Mouse (Mus musculus) macrophage (primary cell): ENCODE measurements around the gene Gm43191. TPM values are rescaled to one million over a fixed set of nuclear protein-coding genes. Genes with fewer than 3 reads are reported as not detected.

Source experiments
- H3K27ac ChIP-seq: fragments of 350-480 bp; formaldehyde crosslinking; 2 replicates; pipeline ENCODE4 v1.9.0; 2021
- H3K36me3 ChIP-seq: fragments of 350-480 bp; formaldehyde crosslinking; 2 replicates; pipeline ENCODE4 v1.9.0; 2021; ENCODE audit errors: inconsistent target
- H3K4me3 ChIP-seq: fragments of 350-480 bp; formaldehyde crosslinking; 2 replicates; pipeline ENCODE4 v1.9.0; 2021; ENCODE audit errors: inconsistent target
- H3K79me2 ChIP-seq: fragments of 350-480 bp; formaldehyde crosslinking; 2 replicates; pipeline ENCODE4 v1.9.0; 2021; ENCODE audit errors: inconsistent target
- WGBS: methylation state at CpG from one replicate; pipeline ENCODE4 v1.1.7; 2026; ENCODE audit warnings: inconsistent platforms; ENCODE audit not compliant: missing documents; 5-methylcytosine and 5-hydroxymethylcytosine counted together
- polyA plus RNA-seq: library from polyadenylated mRNA; stranded (reverse); fragments of 250-400 nt; gene quantifications from 3 replicates; pipeline ENCODE4 v1.2.4, GENCODE M21; 2018; ENCODE audit warnings: inconsistent platforms

Gene Gm43191
- polyA plus RNA-seq, 1 experiment from 2014 or later, result not detected

DNA sequence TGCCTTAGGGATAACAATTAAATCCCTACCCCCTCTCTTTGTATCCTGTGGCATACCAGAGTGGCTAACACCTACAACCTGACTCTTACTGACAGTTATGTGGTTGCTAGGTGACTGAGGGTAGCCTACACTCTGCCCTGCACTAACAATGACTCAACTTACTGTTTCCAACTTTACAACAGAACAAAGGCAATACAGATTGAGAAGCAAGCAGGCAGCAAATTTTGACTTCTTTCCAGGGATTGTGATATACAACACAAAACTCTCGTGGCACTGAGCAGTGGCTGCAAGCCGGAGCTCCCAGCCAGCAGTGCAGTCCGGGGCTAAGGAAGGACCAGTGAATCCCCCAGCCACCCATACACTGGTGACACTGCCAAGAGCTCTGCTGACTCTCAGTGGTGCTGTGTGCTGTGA is 29.0 kb downstream of the Gm43191 start:
- WGBS, result 82% methylated on average over 3 of the region's 3 CpGs
- Histone ChIP-seq H3K27ac (no peak overlapping the region), H3K4me3 (no peak overlapping the region), H3K36me3 (peaks cover 6% of the 10 kb centered on the region; the same call in 1 of the 2 replicates), H3K79me2 (peaks cover 87% of the 10 kb centered on the region)

DNA sequence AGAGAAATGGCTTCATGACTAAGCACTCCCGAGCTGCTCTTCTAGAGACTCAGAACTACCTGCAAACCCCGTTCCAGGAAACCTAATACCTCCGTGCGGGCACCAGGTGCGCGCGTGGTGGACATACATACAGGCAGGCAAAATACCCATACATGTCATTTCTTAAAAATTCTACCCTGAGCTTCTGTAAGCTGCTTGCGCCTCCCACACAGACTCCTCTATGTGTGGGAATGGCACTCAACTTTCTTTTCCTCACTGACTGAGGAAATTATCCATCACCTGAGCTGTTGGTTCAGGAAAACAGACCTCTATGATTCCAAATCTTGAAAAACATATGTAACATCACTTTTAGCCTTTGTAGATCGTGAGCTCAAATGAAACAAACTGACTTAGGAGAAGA is 30.4 kb downstream of the Gm43191 start:
- Histone ChIP-seq H3K27ac (no peak overlapping the region), H3K79me2 (peaks cover 78% of the 10 kb centered on the region), H3K4me3 (no peak overlapping the region), H3K36me3 (peaks cover 18% of the 10 kb centered on the region)
- 94% methylated on average over 9 of the region's 9 CpGs for WGBS

DNA sequence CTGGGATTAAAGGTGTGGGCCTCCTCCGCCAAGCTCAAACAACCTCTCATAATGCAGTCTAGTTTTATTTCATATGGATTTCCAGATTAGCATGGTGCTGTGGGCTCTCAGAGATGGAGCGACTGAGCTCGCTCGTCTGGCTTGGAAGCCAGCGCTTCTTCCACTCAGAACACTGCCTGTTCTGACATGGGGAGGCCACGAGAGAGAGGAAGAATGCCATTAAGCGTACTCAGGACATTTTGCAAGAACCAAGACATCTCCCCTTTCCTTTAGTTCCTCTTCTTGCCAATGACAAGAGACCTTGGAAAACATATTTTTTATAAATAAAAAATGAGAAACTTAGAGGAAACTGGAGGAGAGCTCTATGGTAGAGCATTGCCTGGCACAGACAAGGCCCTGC is 32.3 kb downstream of the Gm43191 start:
- WGBS, result 37% methylated on average over 7 of the region's 7 CpGs
- H3K36me3 ChIP-seq, result peaks cover 34% of the 10 kb centered on the region
- no peak overlapping the region for H3K4me3 ChIP-seq
- peak overlapping the region; percentile 43 for H3K27ac ChIP-seq
- H3K79me2 ChIP-seq, result peaks cover 59% of the 10 kb centered on the region

DNA sequence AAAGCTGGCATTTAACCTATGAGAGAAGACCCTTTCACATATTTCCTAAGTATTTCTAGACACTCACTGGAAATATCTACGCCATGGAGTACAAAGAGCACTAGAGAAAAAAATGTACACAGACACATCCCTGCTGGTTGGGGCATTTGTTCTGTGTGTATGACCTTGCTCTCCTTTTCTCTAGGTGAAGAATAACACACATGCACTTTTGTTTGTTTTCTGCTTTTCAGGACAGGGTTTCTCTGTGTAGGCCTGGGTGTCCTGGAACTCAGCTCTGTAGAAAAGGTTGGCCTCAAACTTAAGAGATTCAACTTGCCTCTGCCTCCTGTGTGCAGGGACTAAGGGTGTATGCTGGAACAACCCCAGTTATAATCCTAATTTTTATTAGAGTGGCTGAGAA is 34.7 kb downstream of the Gm43191 start:
- peaks cover 50% of the 10 kb centered on the region for H3K36me3 ChIP-seq
- H3K27ac ChIP-seq, result no peak overlapping the region
- H3K79me2 ChIP-seq, result peaks cover 34% of the 10 kb centered on the region
- H3K4me3 ChIP-seq, result no peak overlapping the region
- 100% methylated on average over 1 of the region's 1 CpGs for WGBS

DNA sequence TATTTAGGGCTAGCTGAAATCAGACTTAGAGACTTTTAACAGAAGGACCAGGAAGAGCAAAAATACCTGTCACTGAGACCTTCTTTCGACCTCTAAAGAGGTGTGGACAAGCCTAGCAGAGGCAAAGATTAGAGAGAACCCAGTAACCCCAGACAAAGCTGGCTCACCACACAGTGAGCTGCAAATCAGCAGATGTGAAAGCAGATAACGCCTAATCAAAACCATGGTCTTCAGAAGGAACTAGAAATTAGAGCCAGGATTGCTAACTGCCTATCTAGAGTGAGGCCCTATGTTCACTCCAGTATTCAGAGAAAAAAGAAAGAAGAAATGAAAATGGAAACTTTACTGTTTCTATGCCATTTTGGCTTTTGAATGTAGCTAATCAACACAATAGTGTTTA is 38.7 kb downstream of the Gm43191 start:
- 80% methylated on average over 2 of the region's 2 CpGs for WGBS
- H3K36me3 ChIP-seq, result peaks cover 63% of the 10 kb centered on the region
- no peak overlapping the region for H3K4me3 ChIP-seq
- peaks cover 5% of the 10 kb centered on the region; the same call in 1 of the 2 replicates for H3K79me2 ChIP-seq
- no peak overlapping the region for H3K27ac ChIP-seq

DNA sequence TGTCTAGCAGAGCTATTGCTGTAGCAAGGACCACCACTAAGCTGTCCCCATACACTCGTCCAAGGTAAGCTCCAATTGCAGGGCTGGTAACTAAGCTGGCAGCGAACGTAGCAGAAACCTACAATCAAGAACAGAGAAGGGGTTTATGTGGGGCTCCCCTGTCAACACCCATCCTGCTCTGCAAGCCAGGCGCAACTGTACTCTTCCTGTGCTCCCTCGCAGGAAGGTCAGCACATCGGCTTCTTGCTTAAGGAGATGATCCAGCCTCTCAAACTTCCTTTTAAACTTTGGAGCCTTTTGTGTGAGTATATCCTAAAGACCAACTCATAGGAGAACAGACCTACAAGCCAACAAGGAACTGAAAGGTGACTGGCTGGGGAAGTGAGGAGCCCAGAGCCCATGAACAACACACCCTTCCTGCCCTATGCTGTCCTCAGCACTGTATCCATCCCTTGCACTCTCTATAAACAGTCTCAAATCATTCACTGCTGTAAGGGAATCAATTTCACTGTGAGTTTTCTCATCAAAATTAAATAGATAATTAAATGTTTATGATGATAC is 39.2 kb downstream of the Gm43191 start:
- H3K79me2 ChIP-seq, result peaks cover 4% of the 10 kb centered on the region; the same call in 1 of the 2 replicates
- no peak overlapping the region for H3K27ac ChIP-seq
- H3K4me3 ChIP-seq, result no peak overlapping the region
- peaks cover 61% of the 10 kb centered on the region for H3K36me3 ChIP-seq
- 68% methylated on average over 6 of the region's 6 CpGs for WGBS

DNA sequence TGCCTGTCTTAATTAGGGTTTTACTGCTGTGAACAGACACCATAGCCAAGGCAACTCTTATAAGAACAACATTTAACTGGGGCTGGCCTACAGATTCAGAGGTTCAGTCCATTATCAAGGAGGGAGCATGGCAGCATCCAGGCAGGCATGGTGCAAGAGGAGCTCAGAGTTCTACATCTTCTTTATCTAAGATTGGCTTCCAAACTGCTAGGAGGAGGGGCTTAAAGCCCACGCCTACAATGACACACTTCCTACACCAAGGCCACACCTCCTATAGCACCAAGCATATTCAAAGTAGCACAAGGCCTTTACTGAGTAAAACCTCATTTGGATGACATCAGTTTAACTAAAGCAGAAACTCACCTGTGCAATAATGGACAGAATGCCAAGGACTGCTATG is 41.0 kb downstream of the Gm43191 start:
- Histone ChIP-seq H3K36me3 (peaks cover 58% of the 10 kb centered on the region), H3K4me3 (no peak overlapping the region), H3K27ac (no peak overlapping the region), H3K79me2 (no peaks in the 10 kb centered on the region)
- 75% methylated on average over 1 of the region's 1 CpGs for WGBS

DNA sequence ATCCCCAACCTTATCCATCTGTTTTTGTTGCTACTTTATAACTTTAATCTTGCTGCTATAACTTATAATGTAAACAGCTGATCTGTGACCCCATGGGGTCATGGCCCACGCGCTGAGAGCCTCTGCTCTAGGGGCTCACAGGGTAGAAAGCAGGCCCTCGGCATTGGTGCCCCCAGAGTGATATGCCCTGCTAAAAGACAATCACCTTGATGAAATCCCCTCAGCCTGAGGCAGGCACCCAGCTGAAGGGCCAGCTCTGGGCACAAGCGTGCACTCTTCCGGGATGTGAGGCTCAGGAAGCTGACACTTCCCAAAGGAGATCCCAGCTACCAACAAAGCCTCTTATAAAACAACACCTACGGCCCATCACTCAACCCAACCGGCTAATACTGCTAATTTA is 42.5 kb downstream of the Gm43191 start:
- no peaks in the 10 kb centered on the region for H3K79me2 ChIP-seq
- 94% methylated on average over 7 of the region's 7 CpGs for WGBS
- no peak overlapping the region for H3K4me3 ChIP-seq
- H3K27ac ChIP-seq, result no peak overlapping the region; the same call in 1 of the 2 replicates
- H3K36me3 ChIP-seq, result peaks cover 46% of the 10 kb centered on the region

DNA sequence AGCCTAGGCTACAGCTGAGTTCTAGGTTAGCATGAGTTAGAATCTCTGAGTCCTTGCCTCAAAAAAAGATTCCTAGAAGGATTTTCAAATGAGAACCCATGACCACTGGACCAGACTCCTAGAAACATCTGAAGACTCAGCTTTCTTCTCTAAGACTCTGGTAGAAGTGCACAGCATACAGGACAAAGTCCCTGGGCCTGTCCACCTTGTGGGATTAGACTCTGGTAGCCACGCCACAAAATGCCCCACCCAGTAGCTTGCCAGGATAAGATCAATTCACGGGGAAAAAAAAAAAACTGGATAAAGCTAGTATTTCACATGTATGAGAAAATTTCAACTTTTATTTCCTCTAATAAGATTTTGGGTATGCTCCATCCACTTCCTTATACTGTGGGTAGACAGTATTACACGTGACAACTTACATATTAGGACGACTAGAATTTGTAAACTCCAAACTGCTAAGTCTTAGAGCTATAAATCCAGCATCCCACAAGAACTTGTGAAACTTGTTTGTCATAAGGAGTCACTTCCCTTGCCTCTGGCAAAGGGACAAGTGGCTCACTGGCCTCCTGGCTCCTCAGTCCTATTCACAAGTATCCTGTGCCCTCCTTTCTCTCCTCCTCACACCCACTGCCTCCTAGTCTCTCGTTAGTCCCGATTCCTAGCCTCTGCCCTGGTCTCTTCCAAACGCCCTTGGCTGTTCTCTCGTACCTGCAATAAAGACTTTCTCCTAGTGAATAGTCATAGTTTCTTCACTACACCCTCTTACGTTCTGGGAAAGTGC is 43.2 kb downstream of the Gm43191 start:
- 71% methylated on average over 9 of the region's 9 CpGs for WGBS
- Histone ChIP-seq H3K79me2 (no peaks in the 10 kb centered on the region), H3K4me3 (no peak overlapping the region), H3K27ac (no peak overlapping the region; the same call in 1 of the 2 replicates), H3K36me3 (peaks cover 39% of the 10 kb centered on the region)

DNA sequence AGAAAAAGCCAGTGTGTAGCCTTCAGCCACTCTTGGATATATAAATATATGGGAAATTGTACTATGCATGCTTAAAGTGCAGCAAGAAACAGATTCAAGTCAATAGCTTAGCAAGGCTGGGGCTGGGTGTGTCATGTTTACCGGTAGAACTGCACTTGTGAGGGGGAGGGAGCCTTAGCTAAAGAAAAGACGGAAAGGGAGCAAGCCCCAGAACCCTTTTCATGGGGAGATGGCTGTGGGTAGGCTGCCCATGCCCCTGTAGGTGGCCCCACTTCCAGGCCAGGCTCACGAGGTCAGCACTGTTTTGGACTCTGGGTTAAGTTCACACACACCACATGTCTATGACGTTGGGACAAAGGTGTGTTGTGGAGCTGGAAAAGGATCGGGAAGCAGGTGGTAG is 45.3 kb downstream of the Gm43191 start:
- Histone ChIP-seq H3K4me3 (no peak overlapping the region), H3K36me3 (peaks cover 40% of the 10 kb centered on the region)
- 87% methylated on average over 4 of the region's 5 CpGs for WGBS

DNA sequence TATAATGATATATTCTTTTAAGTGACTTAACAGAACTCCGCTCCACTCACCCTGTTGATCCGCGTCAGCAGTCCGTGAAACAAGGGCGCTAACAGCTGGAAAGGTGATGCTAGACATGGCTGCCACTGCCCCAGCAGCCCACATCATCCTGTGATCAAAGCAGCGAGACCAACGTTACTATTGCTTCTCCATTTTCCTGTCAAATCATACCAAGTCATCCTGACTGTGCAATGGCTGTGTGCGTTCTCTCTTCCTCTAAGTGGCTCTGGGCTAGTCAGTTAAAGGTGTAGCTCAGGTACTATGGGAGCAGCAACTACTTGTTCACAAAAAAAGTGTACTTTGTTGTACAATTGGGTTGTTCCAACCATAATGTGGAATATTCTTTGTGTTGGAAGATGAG is 46.2 kb downstream of the Gm43191 start:
- H3K4me3 ChIP-seq, result no peak overlapping the region
- WGBS, result 63% methylated on average over 8 of the region's 8 CpGs

More for the DNA sequence above, 45.3 kb downstream of the Gm43191 start:
- H3K27ac ChIP-seq, result no peak overlapping the region
- H3K79me2 ChIP-seq, result no peaks in the 10 kb centered on the region

DNA sequence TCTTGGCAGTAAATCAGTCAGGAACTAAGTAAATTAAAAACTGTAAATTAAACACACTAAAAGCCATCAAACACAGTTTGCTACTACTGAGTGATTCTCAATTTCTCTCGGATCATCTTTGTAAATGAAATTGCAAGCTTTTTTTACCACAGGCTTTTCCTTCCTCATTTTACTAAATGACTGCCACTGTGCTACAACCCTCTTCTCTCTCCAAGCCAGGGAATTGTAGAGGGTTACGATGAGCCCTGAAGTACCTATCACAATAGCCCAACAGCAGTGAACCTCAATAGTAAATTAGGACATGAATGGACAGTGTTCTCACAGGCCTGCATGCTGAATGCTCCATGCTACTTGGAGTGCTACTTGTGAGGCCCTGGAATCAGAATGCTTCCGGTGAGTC is 47.0 kb downstream of the Gm43191 start:
- no peaks in the 10 kb centered on the region for H3K79me2 ChIP-seq
- peaks cover 26% of the 10 kb centered on the region for H3K36me3 ChIP-seq
- WGBS, result 38% methylated on average over 3 of the region's 3 CpGs
- H3K4me3 ChIP-seq, result no peak overlapping the region
- peak overlapping the region; percentile 22 for H3K27ac ChIP-seq

More for the DNA sequence above, 46.2 kb downstream of the Gm43191 start:
- Histone ChIP-seq H3K27ac (peak overlapping the region; percentile 22; the same call in 1 of the 2 replicates), H3K36me3 (peaks cover 30% of the 10 kb centered on the region), H3K79me2 (no peaks in the 10 kb centered on the region)

DNA sequence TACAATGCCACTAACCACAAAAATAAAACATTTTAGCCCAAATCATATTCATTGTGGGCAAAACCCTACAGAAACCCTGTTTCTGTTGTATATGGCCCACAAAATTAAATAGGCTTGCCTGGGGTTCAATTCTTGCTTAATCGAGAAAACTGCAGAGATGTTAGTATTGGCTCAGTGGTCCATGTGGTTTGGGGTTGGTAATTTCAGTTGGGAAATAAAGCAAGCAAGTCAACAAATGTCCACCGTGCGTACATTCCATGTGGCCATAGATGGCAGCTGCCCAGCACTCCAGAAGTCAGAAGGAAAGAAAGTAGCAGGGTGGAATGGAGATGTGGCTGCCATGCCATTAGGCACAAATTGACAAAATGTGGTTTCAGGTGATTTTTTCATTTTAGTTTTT is 48.1 kb downstream of the Gm43191 start:
- Histone ChIP-seq H3K36me3 (peaks cover 26% of the 10 kb centered on the region), H3K4me3 (no peak overlapping the region), H3K27ac (no peak overlapping the region), H3K79me2 (no peaks in the 10 kb centered on the region)
- WGBS, result 37% methylated on average over 3 of the region's 3 CpGs

DNA sequence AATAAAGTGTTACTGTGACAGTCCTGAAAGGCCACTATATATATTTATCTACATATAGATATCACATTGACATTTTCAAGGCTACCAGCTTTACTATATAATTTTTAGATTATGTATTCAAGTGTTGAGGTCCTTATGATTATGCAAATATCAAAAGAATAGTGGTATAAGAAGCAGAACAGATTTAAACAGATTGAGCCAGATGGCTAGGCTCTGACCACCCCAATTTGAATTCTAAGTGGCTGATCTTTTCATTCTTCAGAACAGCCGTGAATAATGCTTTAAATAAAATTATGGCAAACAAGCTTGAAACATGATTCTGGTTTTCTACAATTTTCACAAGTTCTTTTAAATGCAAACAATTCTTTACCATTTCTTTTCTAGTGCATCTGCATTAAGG is 49.6 kb downstream of the Gm43191 start:
- H3K4me3 ChIP-seq, result no peak overlapping the region
- WGBS, result 92% methylated on average over 1 of the region's 1 CpGs
- no peak overlapping the region for H3K27ac ChIP-seq
- H3K79me2 ChIP-seq, result no peaks in the 10 kb centered on the region
- H3K36me3 ChIP-seq, result peaks cover 23% of the 10 kb centered on the region

DNA sequence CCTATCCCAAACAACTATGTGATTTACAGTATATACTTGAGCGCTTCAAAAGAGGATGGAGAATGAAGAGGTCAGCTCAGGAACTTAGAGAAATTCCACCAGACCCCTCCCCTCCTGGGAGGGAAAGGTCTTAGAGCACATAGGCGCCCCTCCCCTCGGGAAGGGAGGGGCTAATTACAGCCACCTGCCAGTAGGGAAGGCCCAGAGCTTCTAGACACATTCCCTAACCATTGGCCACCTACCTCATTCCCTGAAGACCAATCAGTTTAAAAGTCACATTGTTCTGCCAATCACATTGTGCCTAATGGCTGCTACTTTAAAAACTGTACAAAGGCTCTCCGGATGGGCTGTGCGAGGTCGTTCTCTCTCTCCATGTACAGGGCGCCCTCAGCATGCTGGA is 58.4 kb downstream of the Gm43191 start:
- H3K27ac ChIP-seq, result no peak overlapping the region
- 95% methylated on average over 7 of the region's 7 CpGs for WGBS
- 0 out of 2 replicates have a peak, but pooled peaks cover 4% of the 10 kb centered on the region for H3K36me3 ChIP-seq
- H3K79me2 ChIP-seq, result no peaks in the 10 kb centered on the region
- no peak overlapping the region for H3K4me3 ChIP-seq
